Mouse (Mus musculus) kidney, embryonic 15.5 days (tissue): Measurements from ENCODE around the gene 1700034J05Rik. TPM values are rescaled to one million over a fixed set of nuclear protein-coding genes. Genes with fewer than 3 reads are reported as not detected.

ENCODE experiments used
- ATAC-seq: fragments of 200-750 bp; cut with Nextera tagmentation; replicated peaks from 2 replicates; pipeline ENCODE4 v1.8.0; 2017; ENCODE audit warnings: moderate TSS enrichment; ENCODE audit not compliant: low FRiP score
- H3K27ac ChIP-seq: fragments of 300-500 bp; sonication (generic); 2 replicates; pipeline ENCODE4 v1.5.1; 2015; ENCODE audit warnings: mild to moderate bottlenecking, inconsistent platforms
- H3K27me3 ChIP-seq: fragments of 300-500 bp; sonication (generic); 2 replicates; pipeline ENCODE4 v1.6.1; 2015; ENCODE audit warnings: inconsistent platforms
- H3K36me3 ChIP-seq: fragments of 300-500 bp; sonication (generic); 2 replicates; pipeline ENCODE4 v1.6.1; 2015; ENCODE audit warnings: inconsistent platforms
- H3K4me1 ChIP-seq: fragments of 300-500 bp; sonication (generic); 2 replicates; pipeline ENCODE4 v1.6.1; 2015; ENCODE audit warnings: inconsistent platforms
- H3K4me2 ChIP-seq: fragments of 300-500 bp; sonication (generic); 2 replicates; pipeline ENCODE4 v1.6.1; 2015; ENCODE audit warnings: moderate library complexity, mild to moderate bottlenecking, inconsistent platforms
- H3K4me3 ChIP-seq: fragments of 300-500 bp; sonication (generic); replicated peaks from 2 replicates; pipeline ENCODE4 v1.5.1; 2015; ENCODE audit warnings: mild to moderate bottlenecking, inconsistent platforms
- H3K9ac ChIP-seq: fragments of 300-500 bp; sonication (generic); 2 replicates; pipeline ENCODE4 v1.6.1; 2015; ENCODE audit warnings: mild to moderate bottlenecking, inconsistent platforms
- H3K9me3 ChIP-seq: fragments of 300-500 bp; sonication (generic); replicated peaks from 2 replicates; pipeline ENCODE4 v1.6.1; 2016; ENCODE audit warnings: inconsistent platforms
- WGBS: fragments of 180-500 bp; shearing (Covaris S2); methylation state at CpG from one replicate; pipeline ENCODE4 v1.1.7; 2015; ENCODE audit warnings: mixed read lengths; 5-methylcytosine and 5-hydroxymethylcytosine counted together
- polyA plus RNA-seq: library from polyadenylated mRNA; unstranded; fragments of >200 nt; fragmentation: Nextera tagmentation; extraction: Ambion mirVana; gene quantifications from 2 replicates; pipeline ENCODE4 v1.2.1, GENCODE M21; 2015

1700034J05Rik gene
- polyA plus RNA-seq, 1 experiment from 2014 or later: 0.36 TPM

GRCm38 (mm10) chr6:146978691-146979114 lies 24.5 kb upstream of the 1700034J05Rik start:
- Histone ChIP-seq H3K9me3 (no peaks in the 10 kb centered on the region), H3K9ac (no peak overlapping the region), H3K4me3 (no peak overlapping the region), H3K27me3 (no peaks in the 10 kb centered on the region), H3K4me2 (no peak overlapping the region), H3K4me1 (peaks cover 16% of the 10 kb centered on the region), H3K27ac (peak overlapping the region; percentile 56; the same call in 1 of the 2 replicates), H3K36me3 (peaks cover 55% of the 10 kb centered on the region)
- WGBS: 44% methylated on average over 5 of the region's 5 CpGs
- peak; percentile 31; the same call in 1 of the 2 replicates for ATAC-seq

DNA sequence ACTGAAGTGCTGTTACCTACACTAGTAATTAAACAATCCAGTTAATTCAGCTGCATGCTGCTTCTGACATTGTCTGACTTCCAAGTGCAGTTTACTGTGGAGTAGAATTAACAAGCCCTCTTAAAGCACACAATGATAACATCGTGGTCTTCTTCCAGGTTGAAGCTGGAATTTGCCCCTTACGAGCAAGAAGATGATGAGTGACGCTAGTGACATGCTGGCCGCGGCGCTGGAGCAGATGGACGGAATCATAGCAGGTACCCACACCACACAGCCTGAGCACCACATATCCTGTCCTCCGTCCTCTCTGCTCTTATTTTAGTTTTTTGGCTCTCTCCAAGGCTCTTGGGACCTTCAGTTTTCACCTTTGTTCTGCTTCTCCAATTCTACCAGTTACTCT lies 22.2 kb upstream of the 1700034J05Rik start:
- H3K4me2 ChIP-seq: no peak overlapping the region
- peaks cover 22% of the 10 kb centered on the region for H3K4me1 ChIP-seq
- H3K4me3 ChIP-seq: no peak overlapping the region
- peaks cover 34% of the 10 kb centered on the region for H3K36me3 ChIP-seq
- WGBS: 91% methylated on average over 8 of the region's 8 CpGs
- H3K9ac ChIP-seq: no peak overlapping the region
- no peaks in the 10 kb centered on the region for H3K27me3 ChIP-seq
- no peak overlapping the region for H3K27ac ChIP-seq
- no peaks in the 10 kb centered on the region for H3K9me3 ChIP-seq
- ATAC-seq: no peak

- Histone ChIP-seq H3K27ac (no peak overlapping the region), H3K4me3 (no peak overlapping the region), H3K9ac (no peak overlapping the region), H3K36me3 (peaks cover 22% of the 10 kb centered on the region), H3K4me1 (peaks cover 12% of the 10 kb centered on the region), H3K9me3 (no peaks in the 10 kb centered on the region), H3K4me2 (no peak overlapping the region), H3K27me3 (no peaks in the 10 kb centered on the region)
- no peak for ATAC-seq
Observed at GRCm38 (mm10) chr6:146973830-146974229, 19.6 kb upstream of the 1700034J05Rik start.

GRCm38 (mm10) chr6:146973406-146973805 lies 19.2 kb upstream of the 1700034J05Rik start:
- no peak overlapping the region for H3K4me3 ChIP-seq
- peaks cover 19% of the 10 kb centered on the region for H3K36me3 ChIP-seq
- no peak for ATAC-seq
- no peak overlapping the region for H3K4me2 ChIP-seq
- 48% methylated on average over 2 of the region's 2 CpGs for WGBS
- H3K9me3 ChIP-seq: no peaks in the 10 kb centered on the region
- H3K9ac ChIP-seq: no peak overlapping the region
- no peaks in the 10 kb centered on the region for H3K27me3 ChIP-seq
- H3K27ac ChIP-seq: no peak overlapping the region
- H3K4me1 ChIP-seq: peaks cover 9% of the 10 kb centered on the region

GRCm38 (mm10) chr6:146972740-146973139 lies 18.5 kb upstream of the 1700034J05Rik start:
- Histone ChIP-seq H3K27ac (no peak overlapping the region), H3K27me3 (no peaks in the 10 kb centered on the region), H3K4me1 (peaks cover 9% of the 10 kb centered on the region), H3K9me3 (no peaks in the 10 kb centered on the region), H3K36me3 (peaks cover 14% of the 10 kb centered on the region), H3K4me2 (no peak overlapping the region), H3K9ac (no peak overlapping the region), H3K4me3 (no peak overlapping the region)
- 64% methylated on average over 1 of the region's 1 CpGs for WGBS
- ATAC-seq: no peak

DNA sequence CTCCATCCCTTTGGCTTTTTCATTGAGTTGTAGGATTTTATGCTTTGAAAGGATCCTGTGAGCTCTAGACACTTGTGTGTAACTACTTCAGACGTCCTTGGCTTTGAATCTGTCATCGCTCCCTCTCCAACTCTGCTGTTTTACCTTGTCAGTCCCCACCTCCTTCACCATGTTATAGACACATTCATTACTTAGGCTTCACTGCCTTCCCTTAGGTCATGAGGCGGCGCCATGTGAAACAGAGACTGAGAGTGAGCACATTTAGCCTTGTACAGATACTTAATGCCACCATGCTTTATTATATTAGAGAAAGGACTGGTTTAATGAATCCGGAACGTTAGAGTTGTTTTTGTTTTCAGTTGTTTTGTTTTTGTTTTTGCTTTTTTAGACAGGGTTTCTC lies 17.8 kb upstream of the 1700034J05Rik start:
- WGBS: 63% methylated on average over 6 of the region's 6 CpGs
- no peak for ATAC-seq

DNA sequence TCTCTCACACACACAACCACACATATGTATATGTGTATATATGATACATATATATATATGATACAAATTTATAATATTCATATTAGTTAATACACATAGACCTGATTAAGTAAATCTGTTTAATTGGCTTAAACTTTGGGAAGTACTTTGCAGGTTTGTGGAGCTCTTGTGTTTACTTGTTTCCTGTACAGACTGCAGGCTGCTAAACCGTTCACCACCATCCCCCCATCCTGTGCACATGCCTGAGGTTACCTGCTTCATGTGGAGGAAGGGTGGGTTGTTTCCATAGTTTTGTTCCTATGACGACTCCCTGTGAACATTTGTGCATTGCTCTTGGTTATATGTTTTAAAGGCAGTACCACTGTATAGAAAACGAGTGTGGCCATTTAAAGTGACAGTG lies 17.1 kb upstream of the 1700034J05Rik start:
- H3K27me3 ChIP-seq: no peaks in the 10 kb centered on the region
- H3K9ac ChIP-seq: no peak overlapping the region
- 65% methylated on average over 3 of the region's 3 CpGs for WGBS
- no peak overlapping the region for H3K4me3 ChIP-seq
- H3K4me2 ChIP-seq: no peak overlapping the region
- H3K9me3 ChIP-seq: no peaks in the 10 kb centered on the region
- peaks cover under 1% of the 10 kb centered on the region; the same call in 1 of the 2 replicates for H3K36me3 ChIP-seq
- no peak overlapping the region for H3K27ac ChIP-seq
- H3K4me1 ChIP-seq: peaks cover 9% of the 10 kb centered on the region
- ATAC-seq: no peak

More for the DNA sequence above, 17.8 kb upstream of the 1700034J05Rik start:
- Histone ChIP-seq H3K4me1 (peaks cover 9% of the 10 kb centered on the region), H3K4me2 (no peak overlapping the region), H3K9me3 (no peaks in the 10 kb centered on the region), H3K36me3 (peaks cover 7% of the 10 kb centered on the region), H3K4me3 (no peak overlapping the region), H3K9ac (no peak overlapping the region), H3K27me3 (no peaks in the 10 kb centered on the region), H3K27ac (no peak overlapping the region)

GRCm38 (mm10) chr6:146970811-146971210 lies 16.6 kb upstream of the 1700034J05Rik start:
- Histone ChIP-seq H3K27ac (no peak overlapping the region), H3K27me3 (no peaks in the 10 kb centered on the region), H3K4me1 (peaks cover 14% of the 10 kb centered on the region), H3K4me3 (no peak overlapping the region), H3K4me2 (no peak overlapping the region), H3K9ac (no peak overlapping the region), H3K36me3 (no peaks in the 10 kb centered on the region), H3K9me3 (no peaks in the 10 kb centered on the region)
- WGBS: 74% methylated on average over 3 of the region's 3 CpGs
- no peak for ATAC-seq

DNA sequence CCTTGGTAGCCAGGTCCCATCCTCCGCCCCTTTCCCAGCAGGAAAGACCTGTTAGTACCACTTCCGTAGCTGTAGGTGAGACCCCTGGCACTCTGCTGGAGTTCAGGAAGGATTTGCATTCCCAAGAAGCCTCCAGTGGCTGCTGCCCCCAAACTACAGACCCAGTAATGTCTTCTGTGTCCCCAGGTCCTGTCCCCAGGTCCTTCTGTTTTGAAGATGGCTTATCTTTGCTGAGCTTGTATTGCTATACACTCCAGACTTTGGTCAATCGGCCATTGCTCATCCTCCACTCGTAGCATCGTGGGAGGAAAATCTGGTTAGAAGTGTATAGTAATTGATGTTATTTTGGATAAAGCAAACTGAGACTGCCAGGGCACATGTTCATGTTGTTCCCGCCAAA lies 13.6 kb upstream of the 1700034J05Rik start:
- no peak for ATAC-seq
- Histone ChIP-seq H3K4me3 (no peak overlapping the region), H3K36me3 (no peaks in the 10 kb centered on the region; the same call in 1 of the 2 replicates), H3K4me2 (no peak overlapping the region), H3K27me3 (no peaks in the 10 kb centered on the region), H3K9ac (no peak overlapping the region), H3K27ac (no peak overlapping the region), H3K4me1 (peaks cover 13% of the 10 kb centered on the region), H3K9me3 (no peaks in the 10 kb centered on the region)
- WGBS: 79% methylated on average over 6 of the region's 6 CpGs

GRCm38 (mm10) chr6:146966446-146967019 lies 12.3 kb upstream of the 1700034J05Rik start:
- Histone ChIP-seq H3K4me2 (no peak overlapping the region), H3K36me3 (no peaks in the 10 kb centered on the region; the same call in 1 of the 2 replicates), H3K27ac (no peak overlapping the region), H3K4me3 (no peak overlapping the region), H3K27me3 (no peaks in the 10 kb centered on the region), H3K9ac (no peak overlapping the region), H3K4me1 (peaks cover 19% of the 10 kb centered on the region), H3K9me3 (no peaks in the 10 kb centered on the region)
- WGBS: 68% methylated on average over 12 of the region's 12 CpGs
- ATAC-seq: no peak

DNA sequence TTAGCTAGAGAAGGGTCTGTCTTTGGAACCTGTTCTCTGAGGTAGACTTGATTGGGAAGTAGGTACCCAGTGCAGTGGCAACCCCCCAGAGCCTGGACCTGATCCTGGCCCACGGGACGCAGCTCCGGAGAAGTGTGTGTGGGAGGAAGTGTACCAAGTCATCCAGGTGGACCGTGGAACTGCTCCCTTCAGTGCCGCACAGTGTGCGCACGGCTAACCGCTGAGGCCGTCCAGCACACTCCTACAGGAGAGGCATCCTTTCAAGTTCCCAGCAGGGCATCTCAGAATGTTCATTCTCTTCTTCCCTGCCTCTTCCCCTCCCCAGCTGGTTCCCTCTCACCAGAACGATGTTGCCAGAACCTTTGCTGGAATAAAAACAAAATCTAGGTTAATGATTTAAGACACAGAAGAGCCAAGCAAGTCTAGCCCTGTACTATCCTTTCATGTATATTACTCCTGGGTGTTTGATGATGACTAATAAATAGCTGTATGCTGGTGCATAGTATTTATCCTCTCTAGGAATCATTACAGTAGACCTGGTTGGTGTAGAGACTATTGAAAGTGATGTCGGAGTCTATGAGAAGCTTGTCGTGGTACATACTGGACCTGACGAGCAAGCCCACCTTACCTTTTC lies 11.0 kb upstream of the 1700034J05Rik start:
- Histone ChIP-seq H3K4me1 (peaks cover 20% of the 10 kb centered on the region), H3K4me2 (no peak overlapping the region), H3K9ac (no peak overlapping the region), H3K9me3 (no peaks in the 10 kb centered on the region), H3K36me3 (no peaks in the 10 kb centered on the region; the same call in 1 of the 2 replicates), H3K27me3 (no peaks in the 10 kb centered on the region), H3K4me3 (no peak overlapping the region), H3K27ac (no peak overlapping the region)
- WGBS: 79% methylated on average over 13 of the region's 13 CpGs
- ATAC-seq: peak; percentile 42; the same call in 1 of the 2 replicates

- Histone ChIP-seq H3K4me2 (no peak overlapping the region), H3K27me3 (no peaks in the 10 kb centered on the region), H3K9ac (no peak overlapping the region), H3K36me3 (no peaks in the 10 kb centered on the region; the same call in 1 of the 2 replicates), H3K4me3 (no peak overlapping the region), H3K9me3 (no peaks in the 10 kb centered on the region), H3K4me1 (peaks cover 34% of the 10 kb centered on the region), H3K27ac (no peak overlapping the region)
- no peak for ATAC-seq
- 80% methylated on average over 6 of the region's 6 CpGs for WGBS
Observed at GRCm38 (mm10) chr6:146963396-146964150, 9.4 kb upstream of the 1700034J05Rik start.
